Mouse (Mus musculus): ENCODE measurements around the gene Cnn3. TPM values are rescaled to one million over a fixed set of nuclear protein-coding genes. Genes with fewer than 3 reads are reported as not detected.

Gene Cnn3
- total and polyA plus RNA-seq, 2 experiments from 2014 or later, result 122 to 181 TPM

DNA sequence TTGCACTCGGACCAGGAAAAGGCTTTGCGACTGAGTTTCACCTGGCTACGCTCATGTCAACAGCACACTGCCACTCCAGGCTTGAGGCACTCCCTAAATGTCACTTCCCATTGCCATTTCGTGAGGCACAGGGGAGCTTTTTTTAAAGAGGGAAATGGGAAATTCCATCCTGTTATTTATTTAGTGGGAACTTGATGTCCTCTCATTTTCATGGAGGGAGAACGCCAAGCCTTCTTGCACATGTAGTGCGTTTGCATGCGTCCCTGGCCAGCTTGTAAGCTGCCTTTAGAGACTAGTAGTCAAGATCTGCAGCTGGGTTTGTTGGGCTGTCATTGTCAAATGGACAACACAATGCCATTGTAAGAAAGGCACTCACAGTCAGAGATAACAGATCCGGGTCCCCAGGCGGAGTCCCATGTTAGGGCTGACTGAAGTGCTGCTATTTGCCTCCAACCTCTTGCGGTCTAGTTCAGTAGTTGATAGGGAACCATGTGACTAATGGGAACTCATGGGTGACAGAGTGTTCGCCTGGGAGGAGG is 13.4 kb downstream of the Cnn3 start:
- Histone ChIP-seq H3K9me3 (ENCODE audit: low read length) (no peaks in the 10 kb centered on the region), H3K27me3 (ENCODE audit: insufficient read depth, low read length) (no peaks in the 10 kb centered on the region), H3K27ac (ENCODE audit: low read depth, low read length) (no peak overlapping the region), H3K36me3 (ENCODE audit: insufficient read depth, low read length) (0 out of 2 replicates have a peak, but pooled peaks cover 8% of the 10 kb centered on the region), H3K4me1 (ENCODE audit: insufficient read depth, low read length) (0 out of 2 replicates have a peak, but pooled peaks cover 3% of the 10 kb centered on the region), H3K9ac (replicated peaks; ENCODE audit: low read length, poor library complexity, severe bottlenecking) (no peak overlapping the region), H3K4me2 (ENCODE audit: low read depth, low read length, poor library complexity, severe bottlenecking) (no peak overlapping the region), H3K4me3 (ENCODE audit: low read depth, low read length) (no peak overlapping the region)
- WGBS, result 80% methylated on average over 11 of the region's 11 CpGs
- no peak for TF ChIP-seq CTCF (IDR thresholded peaks at IDR 0.05)
- no peak for ATAC-seq (ENCODE audit: low FRiP score)
- no peak for DNase-seq (ENCODE audit: low spot score)

DNA sequence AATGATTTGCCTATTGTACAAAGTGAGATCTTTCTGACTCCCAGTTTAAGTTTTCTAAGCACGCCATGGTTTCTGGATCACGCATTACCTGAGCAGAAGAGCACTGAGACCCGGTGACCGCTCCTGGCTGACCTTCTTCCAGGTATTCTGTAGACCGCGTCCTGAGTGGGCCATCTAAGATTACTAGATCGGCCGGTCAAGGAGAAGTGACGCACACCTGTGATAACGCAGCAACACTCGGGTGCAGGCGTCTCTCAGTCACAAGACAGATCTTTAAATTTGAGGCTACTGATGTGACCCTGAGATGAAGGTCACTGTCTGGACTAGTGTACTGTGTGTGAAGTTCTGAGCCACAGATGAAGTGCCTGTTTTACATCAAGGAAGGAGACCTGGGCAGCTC is 15.2 kb downstream of the Cnn3 start:
- 0 out of 2 replicates have a peak, but pooled peaks cover 8% of the 10 kb centered on the region for H3K36me3 ChIP-seq (ENCODE audit: insufficient read depth, low read length)
- no peak for TF ChIP-seq CTCF (IDR thresholded peaks at IDR 0.05)
- WGBS, result 97% methylated on average over 12 of the region's 12 CpGs
- no peaks in the 10 kb centered on the region for H3K9me3 ChIP-seq (ENCODE audit: low read length)
- no peak overlapping the region for H3K4me2 ChIP-seq (ENCODE audit: low read depth, low read length, poor library complexity, severe bottlenecking)
- H3K27me3 ChIP-seq (ENCODE audit: insufficient read depth, low read length), result no peaks in the 10 kb centered on the region
- ATAC-seq (ENCODE audit: low FRiP score) (no peak), DNase-seq (ENCODE audit: low spot score) (no peak)
- H3K4me1 ChIP-seq (ENCODE audit: insufficient read depth, low read length), result 0 out of 2 replicates have a peak, but pooled peaks cover 3% of the 10 kb centered on the region
- H3K9ac ChIP-seq (replicated peaks; ENCODE audit: low read length, poor library complexity, severe bottlenecking), result no peak overlapping the region
- H3K4me3 ChIP-seq (ENCODE audit: low read depth, low read length), result no peak overlapping the region
- no peak overlapping the region for H3K27ac ChIP-seq (ENCODE audit: low read depth, low read length)

DNA sequence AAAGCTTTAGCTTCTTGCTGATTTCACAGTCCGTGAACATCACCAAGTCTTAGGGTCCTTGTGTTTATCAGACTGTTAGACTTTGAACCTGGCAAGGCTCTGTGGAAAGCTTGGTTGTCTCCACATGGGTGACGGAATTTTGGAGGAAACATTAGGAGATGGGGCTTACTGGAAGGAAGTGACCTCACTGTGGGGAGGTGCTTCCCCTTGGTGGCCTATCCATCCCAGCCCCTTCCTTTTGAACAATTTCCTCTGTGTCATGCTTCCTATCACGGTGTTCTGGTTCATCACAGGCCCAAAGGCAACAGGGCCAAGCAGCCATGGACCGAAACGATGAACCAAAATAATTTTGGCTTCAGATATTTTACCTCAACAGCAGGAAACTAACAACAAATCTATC is 16.0 kb downstream of the Cnn3 start:
- 0 out of 2 replicates have a peak, but pooled peaks cover 8% of the 10 kb centered on the region for H3K36me3 ChIP-seq (ENCODE audit: insufficient read depth, low read length)
- no peak overlapping the region for H3K27ac ChIP-seq (ENCODE audit: low read depth, low read length)
- no peaks in the 10 kb centered on the region for H3K27me3 ChIP-seq (ENCODE audit: insufficient read depth, low read length)
- no peaks in the 10 kb centered on the region for H3K9me3 ChIP-seq (ENCODE audit: low read length)
- 0 out of 2 replicates have a peak, but pooled peaks cover 3% of the 10 kb centered on the region for H3K4me1 ChIP-seq (ENCODE audit: insufficient read depth, low read length)
- ATAC-seq (ENCODE audit: low FRiP score) (no peak), DNase-seq (ENCODE audit: low spot score) (no peak)
- H3K9ac ChIP-seq (replicated peaks; ENCODE audit: low read length, poor library complexity, severe bottlenecking), result no peak overlapping the region
- H3K4me2 ChIP-seq (ENCODE audit: low read depth, low read length, poor library complexity, severe bottlenecking), result no peak overlapping the region
- H3K4me3 ChIP-seq (ENCODE audit: low read depth, low read length), result no peak overlapping the region
- TF ChIP-seq CTCF (IDR thresholded peaks at IDR 0.05), result no peak
- WGBS, result 89% methylated on average over 5 of the region's 5 CpGs

DNA sequence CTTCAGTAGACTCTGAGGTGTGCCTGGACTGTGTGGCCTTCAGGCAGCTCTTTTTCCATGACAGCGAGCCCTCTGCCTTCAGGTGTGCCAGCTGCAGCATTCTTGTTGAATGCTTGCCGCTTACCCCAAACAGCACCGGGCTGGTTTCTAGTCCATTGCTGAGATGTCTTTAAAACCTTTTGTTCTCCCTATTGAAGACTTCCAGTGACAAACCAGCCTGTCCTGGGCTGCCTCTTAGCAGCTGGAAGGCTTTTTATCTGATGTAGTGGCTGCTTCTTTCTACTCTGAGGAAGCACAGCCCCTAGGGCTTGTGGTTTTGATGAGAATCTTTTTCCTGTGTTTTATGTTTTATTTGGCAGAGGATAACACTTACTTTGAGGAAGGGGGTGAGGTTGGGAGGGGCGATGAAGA is 17.6 kb downstream of the Cnn3 start:
- no peak overlapping the region for H3K9ac ChIP-seq (replicated peaks; ENCODE audit: low read length, poor library complexity, severe bottlenecking)
- DNase-seq (ENCODE audit: low spot score), result no peak
- no peaks in the 10 kb centered on the region for H3K27me3 ChIP-seq (ENCODE audit: insufficient read depth, low read length)
- H3K4me1 ChIP-seq (ENCODE audit: insufficient read depth, low read length), result 0 out of 2 replicates have a peak, but pooled peaks cover 3% of the 10 kb centered on the region
- H3K36me3 ChIP-seq (ENCODE audit: insufficient read depth, low read length), result 0 out of 2 replicates have a peak, but pooled peaks cover 8% of the 10 kb centered on the region
- 77% methylated on average over 4 of the region's 4 CpGs for WGBS
- H3K9me3 ChIP-seq (ENCODE audit: low read length), result no peaks in the 10 kb centered on the region
- no peak overlapping the region for H3K27ac ChIP-seq (ENCODE audit: low read depth, low read length)
- no peak for TF ChIP-seq CTCF (IDR thresholded peaks at IDR 0.05)
- no peak for ATAC-seq (ENCODE audit: low FRiP score)
- no peak overlapping the region for H3K4me2 ChIP-seq (ENCODE audit: low read depth, low read length, poor library complexity, severe bottlenecking)
- H3K4me3 ChIP-seq (ENCODE audit: low read depth, low read length), result no peak overlapping the region

DNA sequence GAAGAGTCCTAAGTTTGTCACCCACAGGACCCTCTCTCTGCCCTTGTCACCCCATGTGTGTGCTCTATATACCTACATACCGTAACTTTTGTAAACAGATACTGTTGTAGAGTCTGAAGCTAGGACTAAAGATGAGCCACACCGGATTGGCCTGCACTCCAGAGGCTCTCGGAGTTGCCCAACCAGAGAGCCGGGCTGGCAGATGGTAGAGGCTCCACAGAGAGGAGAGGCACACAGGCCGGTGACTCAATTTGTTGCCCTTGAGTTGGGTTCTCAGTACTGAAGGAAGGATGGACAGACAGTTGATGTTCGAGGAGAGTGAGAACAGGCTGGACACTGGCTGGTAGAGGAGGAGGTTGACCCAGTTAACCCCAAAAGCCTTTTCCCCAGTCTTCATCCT is 18.1 kb downstream of the Cnn3 start:
- ATAC-seq (ENCODE audit: low FRiP score) (no peak), DNase-seq (ENCODE audit: low spot score) (no peak)
- 96% methylated on average over 6 of the region's 6 CpGs for WGBS

DNA sequence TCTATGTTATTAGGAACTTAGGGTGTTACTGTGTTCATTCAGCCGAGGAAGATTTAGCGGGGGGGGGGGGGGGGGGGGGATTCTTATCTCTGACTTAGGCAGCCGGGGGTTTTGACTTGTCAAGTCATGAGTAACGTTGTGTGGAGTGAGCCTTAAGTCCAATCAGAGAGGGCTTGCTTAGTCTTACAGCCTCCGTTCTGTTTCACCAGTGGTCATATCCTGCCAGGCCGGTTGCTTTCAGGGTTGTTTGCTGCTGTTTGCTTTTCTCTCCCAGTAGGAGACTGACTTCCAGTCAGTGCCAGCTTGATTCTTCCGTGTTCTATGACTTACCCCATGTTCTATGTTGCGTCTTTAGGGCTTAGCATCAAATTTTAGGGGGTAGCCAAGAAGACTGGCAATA is 20.2 kb downstream of the Cnn3 start:
- 0 out of 2 replicates have a peak, but pooled peaks cover 3% of the 10 kb centered on the region for H3K4me1 ChIP-seq (ENCODE audit: insufficient read depth, low read length)
- no peaks in the 10 kb centered on the region for H3K27me3 ChIP-seq (ENCODE audit: insufficient read depth, low read length)
- no peak for DNase-seq (ENCODE audit: low spot score)
- H3K9ac ChIP-seq (replicated peaks; ENCODE audit: low read length, poor library complexity, severe bottlenecking), result no peak overlapping the region
- no peak for ATAC-seq (ENCODE audit: low FRiP score)
- H3K4me2 ChIP-seq (ENCODE audit: low read depth, low read length, poor library complexity, severe bottlenecking), result no peak overlapping the region
- H3K9me3 ChIP-seq (ENCODE audit: low read length), result no peaks in the 10 kb centered on the region
- no peak for TF ChIP-seq CTCF (IDR thresholded peaks at IDR 0.05)
- 70% methylated on average over 8 of the region's 8 CpGs for WGBS
- no peak overlapping the region for H3K4me3 ChIP-seq (ENCODE audit: low read depth, low read length)
- no peak overlapping the region for H3K27ac ChIP-seq (ENCODE audit: low read depth, low read length)
- peaks cover 10% of the 10 kb centered on the region; the same call in 1 of the 2 replicates for H3K36me3 ChIP-seq (ENCODE audit: insufficient read depth, low read length)

More for the DNA sequence above, 18.1 kb downstream of the Cnn3 start:
- no peak for TF ChIP-seq CTCF (IDR thresholded peaks at IDR 0.05)
- H3K36me3 ChIP-seq (ENCODE audit: insufficient read depth, low read length), result 0 out of 2 replicates have a peak, but pooled peaks cover 8% of the 10 kb centered on the region
- no peaks in the 10 kb centered on the region for H3K27me3 ChIP-seq (ENCODE audit: insufficient read depth, low read length)
- no peak overlapping the region for H3K9ac ChIP-seq (replicated peaks; ENCODE audit: low read length, poor library complexity, severe bottlenecking)
- H3K27ac ChIP-seq (ENCODE audit: low read depth, low read length), result no peak overlapping the region
- H3K4me3 ChIP-seq (ENCODE audit: low read depth, low read length), result no peak overlapping the region
- H3K4me1 ChIP-seq (ENCODE audit: insufficient read depth, low read length), result 0 out of 2 replicates have a peak, but pooled peaks cover 3% of the 10 kb centered on the region
- no peaks in the 10 kb centered on the region for H3K9me3 ChIP-seq (ENCODE audit: low read length)
- H3K4me2 ChIP-seq (ENCODE audit: low read depth, low read length, poor library complexity, severe bottlenecking), result no peak overlapping the region
